Mouse (Mus musculus): ENCODE results near the gene Lrrc59. TPM values are rescaled to one million over a fixed set of nuclear protein-coding genes. Genes with fewer than 3 reads are reported as not detected.

The Lrrc59 gene
- polyA plus RNA-seq, 1 experiment, result 171 TPM

GRCm38 (mm10) chr11:94598437-94599120, 31.0 kb upstream of the Lrrc59 start:
- no peak for TF ChIP-seq CTCF (IDR thresholded peaks at IDR 0.05; ENCODE audit: low read depth, low read length)
- TF ChIP-seq POLR2A (IDR thresholded peaks at IDR 0.05; ENCODE audit: insufficient read depth, low read length), result no peak
- Histone ChIP-seq H3K9me3 (replicated peaks; ENCODE audit: control insufficient read depth, insufficient read depth, low read length, poor library complexity, severe bottlenecking) (no peaks in the 10 kb centered on the region), H3K27me3 (ENCODE audit: control insufficient read depth, insufficient read depth, low read length, poor library complexity, severe bottlenecking) (no peaks in the 10 kb centered on the region), H3K27ac (ENCODE audit: insufficient read depth, low read length) (no peak overlapping the region), H3K9ac (ENCODE audit: low read depth, poor library complexity, severe bottlenecking) (no peak overlapping the region), H3K4me1 (ENCODE audit: control insufficient read depth, insufficient read depth, low read length) (no peaks in the 10 kb centered on the region), H3K4me3 (ENCODE audit: low read depth, low read length) (no peak overlapping the region), H3K36me3 (ENCODE audit: control insufficient read depth, insufficient read depth, low read length, poor library complexity, severe bottlenecking) (no peaks in the 10 kb centered on the region)

DNA sequence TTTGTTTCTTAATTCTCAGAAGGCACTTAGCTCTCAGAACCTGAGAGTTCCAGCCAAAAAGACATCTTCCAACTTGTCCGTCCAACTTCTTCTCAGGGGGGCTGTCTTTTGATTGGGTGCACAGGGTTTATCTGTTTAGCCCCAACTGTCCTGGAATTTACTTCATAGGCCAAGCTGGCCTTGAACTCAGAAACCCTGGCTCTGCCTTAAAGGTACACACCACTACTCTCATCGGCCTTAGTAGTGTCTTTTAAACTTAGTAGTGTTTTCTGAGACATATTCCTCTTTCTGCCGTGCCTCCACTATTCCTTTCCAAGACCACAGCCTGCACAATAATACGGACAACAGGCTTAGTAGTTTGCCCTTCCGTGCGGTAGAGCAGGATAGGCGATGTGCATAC, 29.1 kb upstream of the Lrrc59 start:
- Histone ChIP-seq H3K27me3 (ENCODE audit: control insufficient read depth, insufficient read depth, low read length, poor library complexity, severe bottlenecking) (no peaks in the 10 kb centered on the region), H3K4me3 (ENCODE audit: low read depth, low read length) (no peak overlapping the region), H3K36me3 (ENCODE audit: control insufficient read depth, insufficient read depth, low read length, poor library complexity, severe bottlenecking) (no peaks in the 10 kb centered on the region), H3K27ac (ENCODE audit: insufficient read depth, low read length) (no peak overlapping the region), H3K4me1 (ENCODE audit: control insufficient read depth, insufficient read depth, low read length) (no peaks in the 10 kb centered on the region), H3K9me3 (replicated peaks; ENCODE audit: control insufficient read depth, insufficient read depth, low read length, poor library complexity, severe bottlenecking) (no peaks in the 10 kb centered on the region), H3K9ac (ENCODE audit: low read depth, poor library complexity, severe bottlenecking) (no peak overlapping the region)
- TF ChIP-seq CTCF (IDR thresholded peaks at IDR 0.05; ENCODE audit: low read depth, low read length), result no peak
- TF ChIP-seq EP300 (IDR thresholded peaks at IDR 0.05; ENCODE audit: insufficient read depth, low read depth, low read length), result no peak
- no peak for TF ChIP-seq POLR2A (IDR thresholded peaks at IDR 0.05; ENCODE audit: insufficient read depth, low read length)

- Histone ChIP-seq H3K9me3 (replicated peaks; ENCODE audit: control insufficient read depth, insufficient read depth, low read length, poor library complexity, severe bottlenecking) (no peaks in the 10 kb centered on the region), H3K36me3 (ENCODE audit: control insufficient read depth, insufficient read depth, low read length, poor library complexity, severe bottlenecking) (no peaks in the 10 kb centered on the region), H3K9ac (ENCODE audit: low read depth, poor library complexity, severe bottlenecking) (peak within 1 kb of the TSS; percentile 81), H3K27ac (ENCODE audit: insufficient read depth, low read length) (no peak within 1 kb of the TSS), H3K4me3 (ENCODE audit: low read depth, low read length) (peak within 1 kb of the TSS; percentile 75), H3K27me3 (ENCODE audit: control insufficient read depth, insufficient read depth, low read length, poor library complexity, severe bottlenecking) (no peaks in the 10 kb centered on the region), H3K4me1 (ENCODE audit: control insufficient read depth, insufficient read depth, low read length) (no peaks in the 10 kb centered on the region)
- no peak for TF ChIP-seq EP300 (IDR thresholded peaks at IDR 0.05; ENCODE audit: insufficient read depth, low read depth, low read length)
- TF ChIP-seq POLR2A (IDR thresholded peaks at IDR 0.05; ENCODE audit: insufficient read depth, low read length), result peak; percentile 16
Measured at GRCm38 (mm10) chr11:94601321-94602281, 28.0 kb upstream of the Lrrc59 start, which contains the start of gene Acsf2. Gene Acsf2, minus strand, starts transcription at chr11:94601871.

DNA sequence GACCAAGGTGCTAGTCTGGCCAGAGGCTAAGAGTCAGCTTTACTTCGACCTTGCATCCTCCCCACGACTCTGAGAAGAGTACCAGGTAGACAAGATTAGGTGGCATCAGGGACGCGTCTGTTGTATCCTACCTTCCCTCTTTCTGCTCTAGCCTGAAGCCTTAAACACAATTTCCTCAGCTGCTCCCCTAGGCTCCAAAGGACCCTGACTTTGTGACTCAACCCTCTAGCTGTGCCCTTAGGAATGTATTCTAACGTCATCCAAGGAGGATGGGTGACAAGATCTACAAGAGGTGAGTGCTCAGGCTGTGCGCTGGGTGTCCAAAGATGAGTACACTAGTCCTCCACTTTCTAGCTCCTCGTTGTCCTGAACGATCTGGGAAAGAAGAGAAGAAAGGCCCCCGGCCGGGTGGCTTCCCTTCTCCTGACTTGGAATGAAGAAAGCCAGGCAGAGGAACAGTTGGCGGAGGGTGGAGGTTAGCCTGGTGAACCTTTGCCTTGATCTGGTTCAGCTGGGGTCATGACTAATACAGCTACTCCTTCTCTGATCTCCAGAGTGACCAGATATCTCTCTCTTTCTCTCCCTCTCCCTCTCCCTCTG, 27.1 kb upstream of the Lrrc59 start:
- no peaks in the 10 kb centered on the region for H3K9me3 ChIP-seq (replicated peaks; ENCODE audit: control insufficient read depth, insufficient read depth, low read length, poor library complexity, severe bottlenecking)
- H3K4me1 ChIP-seq (ENCODE audit: control insufficient read depth, insufficient read depth, low read length), result no peaks in the 10 kb centered on the region
- 0 out of 2 replicates have a peak overlapping the region, but pooled peaks have one; percentile 81 for H3K9ac ChIP-seq (ENCODE audit: low read depth, poor library complexity, severe bottlenecking)
- H3K36me3 ChIP-seq (ENCODE audit: control insufficient read depth, insufficient read depth, low read length, poor library complexity, severe bottlenecking), result no peaks in the 10 kb centered on the region
- no peak overlapping the region for H3K27ac ChIP-seq (ENCODE audit: insufficient read depth, low read length)
- TF ChIP-seq EP300 (IDR thresholded peaks at IDR 0.05; ENCODE audit: insufficient read depth, low read depth, low read length), result no peak
- no peak for TF ChIP-seq CTCF (IDR thresholded peaks at IDR 0.05; ENCODE audit: low read depth, low read length)
- no peak for TF ChIP-seq POLR2A (IDR thresholded peaks at IDR 0.05; ENCODE audit: insufficient read depth, low read length)
- no peaks in the 10 kb centered on the region for H3K27me3 ChIP-seq (ENCODE audit: control insufficient read depth, insufficient read depth, low read length, poor library complexity, severe bottlenecking)
- no peak overlapping the region for H3K4me3 ChIP-seq (ENCODE audit: low read depth, low read length)

- no peaks in the 10 kb centered on the region for H3K4me1 ChIP-seq (ENCODE audit: control insufficient read depth, insufficient read depth, low read length)
- H3K9ac ChIP-seq (ENCODE audit: low read depth, poor library complexity, severe bottlenecking), result no peak overlapping the region
- no peaks in the 10 kb centered on the region for H3K27me3 ChIP-seq (ENCODE audit: control insufficient read depth, insufficient read depth, low read length, poor library complexity, severe bottlenecking)
- TF ChIP-seq CTCF (IDR thresholded peaks at IDR 0.05; ENCODE audit: low read depth, low read length) (no peak), POLR2A (IDR thresholded peaks at IDR 0.05; ENCODE audit: insufficient read depth, low read length) (no peak), EP300 (IDR thresholded peaks at IDR 0.05; ENCODE audit: insufficient read depth, low read depth, low read length) (no peak)
- H3K36me3 ChIP-seq (ENCODE audit: control insufficient read depth, insufficient read depth, low read length, poor library complexity, severe bottlenecking), result no peaks in the 10 kb centered on the region
- H3K4me3 ChIP-seq (ENCODE audit: low read depth, low read length), result no peak overlapping the region
- H3K9me3 ChIP-seq (replicated peaks; ENCODE audit: control insufficient read depth, insufficient read depth, low read length, poor library complexity, severe bottlenecking), result no peaks in the 10 kb centered on the region
- no peak overlapping the region for H3K27ac ChIP-seq (ENCODE audit: insufficient read depth, low read length)
Measured at GRCm38 (mm10) chr11:94610744-94611740, 18.5 kb upstream of the Lrrc59 start.

Data from ES-Bruce4 (cell line).